ENCODE assay signal across 8 mouse cellular contexts in the genomic region with DNA sequence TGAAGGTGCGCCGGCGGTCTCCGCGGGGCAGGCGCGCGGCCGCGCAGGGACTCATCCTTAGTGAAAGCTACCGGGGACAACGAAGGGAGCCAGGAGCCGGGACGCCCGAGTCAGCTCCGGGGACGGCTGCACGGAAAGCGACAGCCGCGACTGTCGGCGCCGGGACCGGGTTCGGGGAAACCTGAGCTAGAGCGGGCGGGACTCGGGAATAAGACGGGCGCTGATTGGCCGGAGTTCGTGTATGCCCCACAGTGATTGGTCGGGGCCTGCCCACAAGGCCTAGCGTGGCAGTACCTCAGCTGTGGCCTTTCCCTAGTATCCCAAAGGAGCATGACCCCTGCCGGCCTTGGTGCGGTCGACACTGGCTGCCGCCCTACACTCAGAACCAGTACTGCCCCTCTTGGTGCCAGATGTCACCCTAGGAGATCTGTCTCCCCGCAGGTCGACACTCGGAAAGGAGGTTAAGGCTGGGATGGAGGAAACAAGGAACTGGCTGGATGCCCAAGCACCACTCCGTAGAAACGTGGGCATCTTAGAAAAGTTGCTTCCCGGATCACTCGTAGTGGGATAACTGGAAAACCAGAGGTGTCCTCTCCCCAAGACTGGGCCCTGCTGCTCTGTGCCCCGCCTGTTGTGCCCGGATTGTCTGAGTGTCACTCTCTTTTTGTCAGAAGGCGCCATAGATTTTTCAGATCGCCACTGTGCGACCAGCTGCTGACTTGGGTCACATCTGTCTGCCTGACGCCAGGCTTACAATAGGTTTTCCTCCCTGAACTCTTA. TPM values are rescaled to one million over a fixed set of nuclear protein-coding genes. Genes with fewer than 3 reads are reported as not detected.
DNase-seq lines count a peak whose midpoint lies in the region; ATAC-seq lines count a peak whose summit lies in the region.

A gene (minus strand): TSS at position 193 of the 780 bp plus-strand sequence.

- peak within 1 kb of the TSS; percentile 84 for H3K4me2 ChIP-seq in heart, embryonic 13.5 days
- H3K4me2 ChIP-seq in liver, embryonic 12.5 days = peak within 1 kb of the TSS; percentile 77
- H3K4me2 ChIP-seq in stomach, embryonic 15.5 days = peak within 1 kb of the TSS; percentile 80

- peaks cover 6% of the 10 kb centered on the region; the same call in 1 of the 2 replicates for H3K36me3 ChIP-seq in heart, embryonic 13.5 days
- 0 out of 2 replicates have a peak, but pooled peaks cover 5% of the 10 kb centered on the region for H3K36me3 ChIP-seq in liver, embryonic 12.5 days
- no peaks in the 10 kb centered on the region for H3K36me3 ChIP-seq in stomach, embryonic 15.5 days

- no peaks in the 10 kb centered on the region for H3K27me3 ChIP-seq in heart, embryonic 13.5 days (replicated peaks)
- H3K27me3 ChIP-seq in liver, embryonic 12.5 days (replicated peaks) = no peaks in the 10 kb centered on the region
- H3K27me3 ChIP-seq in stomach, embryonic 15.5 days (replicated peaks) = no peaks in the 10 kb centered on the region

- H3K27ac ChIP-seq in heart, embryonic 13.5 days (replicated peaks) = peak within 1 kb of the TSS; percentile 100
- peak within 1 kb of the TSS; percentile 100 for H3K27ac ChIP-seq in liver, embryonic 12.5 days
- H3K27ac ChIP-seq in stomach, embryonic 15.5 days = peak within 1 kb of the TSS; percentile 99

- peaks cover 35% of the 10 kb centered on the region for H3K4me1 ChIP-seq in heart, embryonic 13.5 days
- peaks cover 33% of the 10 kb centered on the region for H3K4me1 ChIP-seq in liver, embryonic 12.5 days
- peaks cover 11% of the 10 kb centered on the region; the same call in 1 of the 2 replicates for H3K4me1 ChIP-seq in stomach, embryonic 15.5 days

- ATAC-seq in erythroid progenitor cell, adult 5-6 weeks (replicated peaks; ENCODE audit: low FRiP score, poor library complexity, severe bottlenecking) = peak; percentile 83
- ATAC-seq in heart, embryonic 13.5 days (ENCODE audit: extremely low read depth, insufficient number of reproducible peaks, low FRiP score, low TSS enrichment) = peak; percentile 98
- ATAC-seq in liver, embryonic 12.5 days = peak; percentile 96
- ATAC-seq in stomach, embryonic 15.5 days (ENCODE audit: insufficient read depth, low FRiP score, low read depth) = peak; percentile 98

- no peaks in the 10 kb centered on the region for H3K9me3 ChIP-seq in heart, embryonic 13.5 days
- H3K9me3 ChIP-seq in liver, embryonic 12.5 days (replicated peaks) = no peaks in the 10 kb centered on the region
- no peaks in the 10 kb centered on the region for H3K9me3 ChIP-seq in stomach, embryonic 15.5 days

- peak within 1 kb of the TSS; percentile 95 for H3K4me3 ChIP-seq in heart, embryonic 13.5 days
- H3K4me3 ChIP-seq in liver, embryonic 12.5 days = peak within 1 kb of the TSS; percentile 97
- H3K4me3 ChIP-seq in stomach, embryonic 15.5 days (replicated peaks) = peak within 1 kb of the TSS; percentile 93

- peak within 1 kb of the TSS; percentile 99 for H3K9ac ChIP-seq in heart, embryonic 13.5 days
- H3K9ac ChIP-seq in liver, embryonic 12.5 days = peak within 1 kb of the TSS; percentile 99
- peak within 1 kb of the TSS; percentile 97 for H3K9ac ChIP-seq in stomach, embryonic 15.5 days

- DNase-seq in CD4-positive helper T cell, adult 2 months (ENCODE audit: low read depth, low spot score) = peak; percentile 95
- DNase-seq in brain, embryonic 18.5 days (ENCODE audit: low read depth, low spot score) = peak; percentile 92
- peak; percentile 98 for DNase-seq in kidney, postnatal 10 days
- peak; percentile 90 to 92 for DNase-seq in natural killer cell, adult 2 months (ENCODE audit: low spot score in 2 of 2)

- WGBS in heart, embryonic 13.5 days = 1% methylated on average over 52 of the region's 52 CpGs
- WGBS in liver, embryonic 12.5 days (ENCODE audit: insufficient replicate concordance) = 1% methylated on average over 52 of the region's 52 CpGs
- under 1% methylated on average over 52 of the region's 52 CpGs for WGBS in stomach, embryonic 15.5 days

RNA-seq across cellular contexts. Expression of the gene that starts here (rescaled TPM):
- 60.9 and 66.7 TPM in 2 replicates for total RNA-seq in erythroid progenitor cell, adult 5-6 weeks (2015; ENCODE audit: low replicate concordance)
- 132 and 138 TPM in 2 replicates for total RNA-seq in erythroid progenitor cell, adult 5-6 weeks (2017; ENCODE audit: low replicate concordance)
- polyA plus RNA-seq in heart, embryonic 13.5 days (2015; fragmentation: Nextera tagmentation; extraction: Ambion mirVana) = 20.0 and 21.7 TPM in 2 replicates
- 27.3 and 28.8 TPM in 2 replicates for polyA plus RNA-seq in liver, embryonic 12.5 days (2016; fragmentation: Nextera tagmentation; extraction: Ambion mirVana)
- polyA plus RNA-seq in stomach, embryonic 15.5 days (2015; fragmentation: Nextera tagmentation; extraction: Ambion mirVana) = 31.2 and 33.6 TPM in 2 replicates

Comparison
In these comparisons a context has a peak if more than half of its experiments do, and no peak if none do; other contexts are left out.
1. Peak in every context shown above with its lines: DNase-seq, ATAC-seq, H3K4me3 ChIP-seq and H3K27ac ChIP-seq.